Mouse (Mus musculus) liver, embryonic 14.5 days (tissue): Measurements from ENCODE around the gene Meis3. TPM values are rescaled to one million over a fixed set of nuclear protein-coding genes. Genes with fewer than 3 reads are reported as not detected.
A peak's percentile ranks its signal among the peaks of the same experiment; 100 is the strongest.

ENCODE experiments used
- ATAC-seq: fragments of 200-750 bp; cut with Nextera tagmentation; 2 replicates; pipeline ENCODE4 v1.8.0; 2017; ENCODE audit warnings: moderate number of reproducible peaks, mild to moderate bottlenecking, moderate library complexity; ENCODE audit not compliant: insufficient read depth
- DNase-seq, 3 experiments: peaks; one replicate each; pipeline ENCODE4 v3.0.0-alpha.2; 2012 to 2013; ENCODE audit warnings: low read depth in 3 of 3, low spot score in 3 of 3
- H3K27ac ChIP-seq: fragments of 300-500 bp; sonication (generic); 2 replicates; pipeline ENCODE4 v1.5.1; 2014; ENCODE audit warnings: moderate library complexity, mild to moderate bottlenecking, control low read depth, inconsistent platforms
- H3K27me3 ChIP-seq: fragments of 300-500 bp; sonication (generic); 2 replicates; pipeline ENCODE4 v1.6.1; 2014; ENCODE audit warnings: mild to moderate bottlenecking, low read length, moderate library complexity; ENCODE audit not compliant: control insufficient read depth, insufficient read depth
- H3K36me3 ChIP-seq: fragments of 300-500 bp; sonication (generic); replicated peaks from 2 replicates; pipeline ENCODE4 v1.6.1; 2014; ENCODE audit warnings: low read depth; ENCODE audit not compliant: control insufficient read depth, insufficient read depth
- H3K4me1 ChIP-seq, 2 experiments: fragments of 200-500 bp in 1 of 2; fragments of 300-500 bp in 1 of 2; sonication (generic) in 1 of 2; replicated peaks; 2 replicates each; pipeline ENCODE4 v1.6.1; 2012 to 2014; ENCODE audit warnings: antibody characterized with exemption in 1 of 2, inconsistent platforms in 1 of 2, low read length in 1 of 2; ENCODE audit not compliant: control insufficient read depth in 2 of 2, insufficient read depth in 2 of 2
- H3K4me2 ChIP-seq: fragments of 300-500 bp; sonication (generic); 2 replicates; pipeline ENCODE4 v1.6.1; 2014; ENCODE audit warnings: low read depth, mild to moderate bottlenecking, control low read depth, moderate library complexity
- H3K4me3 ChIP-seq, 2 experiments: fragments of 200-500 bp in 1 of 2; fragments of 300-500 bp in 1 of 2; sonication (generic) in 1 of 2; 2 replicates each; pipeline ENCODE4 v1.5.1; 2012 to 2014; ENCODE audit warnings: low read depth in 2 of 2, low read length in 2 of 2, mild to moderate bottlenecking in 2 of 2, control low read depth in 1 of 2, inconsistent platforms in 1 of 2, moderate library complexity in 1 of 2; ENCODE audit not compliant: insufficient read depth in 1 of 2
- H3K9ac ChIP-seq: fragments of 300-500 bp; sonication (generic); replicated peaks from 2 replicates; pipeline ENCODE4 v1.6.1; 2014; ENCODE audit warnings: mild to moderate bottlenecking, control low read depth, moderate library complexity
- H3K9me3 ChIP-seq: fragments of 300-500 bp; sonication (generic); 2 replicates; pipeline ENCODE4 v1.6.1; 2016; ENCODE audit warnings: low read length, mixed read lengths; ENCODE audit not compliant: control insufficient read depth
- CTCF ChIP-seq: IDR thresholded peaks from 2 replicates; pipeline ENCODE4 v1.5.1; 2016; ENCODE audit warnings: antibody characterized with exemption, low read depth, control low read depth
- EP300 ChIP-seq: IDR thresholded peaks from 2 replicates; pipeline ENCODE4 v1.6.1; 2016; ENCODE audit warnings: antibody characterized with exemption, low read depth
- WGBS: fragments of 180-500 bp; shearing (Covaris S2); extraction: QIAGEN DNeasy Blood & Tissue Kit; methylation state at CpG from one replicate; pipeline ENCODE4 v1.1.7; 2014; ENCODE audit not compliant: insufficient replicate concordance; 5-methylcytosine and 5-hydroxymethylcytosine counted together
- polyA plus RNA-seq, 2 experiments: library from polyadenylated mRNA; depleted of rRNA in 1 of 2; stranded (reverse) in 1 of 2; unstranded in 1 of 2; fragments of >200 nt; fragmentation: Nextera tagmentation in 1 of 2; extraction: Ambion mirVana in 1 of 2; gene quantifications; 2 replicates each; pipeline versions ENCODE4 v1.2.1 to v1.2.3; 2012 to 2014

Meis3 gene
- polyA plus RNA-seq, 2 experiments, result 0.70 to 1.2 TPM

GRCm38 (mm10) chr7:16150191-16151145 lies 24.4 kb upstream of the Meis3 start:
- H3K4me1 ChIP-seq, result no peaks in the 10 kb centered on the region
- H3K27ac ChIP-seq, result no peak overlapping the region
- 43% methylated on average over 9 of the region's 9 CpGs for WGBS
- H3K27me3 ChIP-seq, result no peaks in the 10 kb centered on the region
- no peaks in the 10 kb centered on the region for H3K9me3 ChIP-seq
- H3K4me3 ChIP-seq, result no peak overlapping the region
- H3K36me3 ChIP-seq, result no peaks in the 10 kb centered on the region
- H3K9ac ChIP-seq, result no peak overlapping the region
- no peak overlapping the region for H3K4me2 ChIP-seq
- TF ChIP-seq CTCF, result no peak
- no peak for DNase-seq
- ATAC-seq, result no peak

GRCm38 (mm10) chr7:16153522-16153921 lies 21.4 kb upstream of the Meis3 start:
- TF ChIP-seq CTCF, result peak; percentile 87
- TF ChIP-seq EP300, result no peak
- H3K36me3 ChIP-seq, result no peaks in the 10 kb centered on the region
- H3K4me3 ChIP-seq, result no peak overlapping the region
- no peak overlapping the region for H3K9ac ChIP-seq
- H3K27me3 ChIP-seq, result peaks cover 6% of the 10 kb centered on the region
- 14% methylated on average over 10 of the region's 10 CpGs for WGBS
- no peak overlapping the region for H3K4me2 ChIP-seq
- no peak overlapping the region for H3K27ac ChIP-seq
- H3K4me1 ChIP-seq, result no peaks in the 10 kb centered on the region
- H3K9me3 ChIP-seq, result no peaks in the 10 kb centered on the region
- ATAC-seq (0 out of 2 replicates have a peak, but pooled peaks have one; percentile 41), DNase-seq (peak in 2 of 3 experiments; percentile 20 to 33)

- Histone ChIP-seq H3K27ac (no peak overlapping the region), H3K27me3 (peaks cover 17% of the 10 kb centered on the region), H3K4me2 (no peak overlapping the region), H3K9ac (no peak overlapping the region), H3K4me3 (no peak overlapping the region), H3K9me3 (no peaks in the 10 kb centered on the region), H3K4me1 (no peaks in the 10 kb centered on the region), H3K36me3 (no peaks in the 10 kb centered on the region)
- ATAC-seq (no peak), DNase-seq (no peak)
- 46% methylated on average over 9 of the region's 9 CpGs for WGBS
- TF ChIP-seq CTCF, result no peak
- TF ChIP-seq EP300, result no peak
Measured at GRCm38 (mm10) chr7:16155132-16155872, 19.6 kb upstream of the Meis3 start.

GRCm38 (mm10) chr7:16156105-16156714 lies 18.7 kb upstream of the Meis3 start:
- ATAC-seq, result no peak
- Histone ChIP-seq H3K27me3 (peaks cover 17% of the 10 kb centered on the region), H3K36me3 (no peaks in the 10 kb centered on the region), H3K4me3 (no peak overlapping the region), H3K4me2 (no peak overlapping the region), H3K9ac (no peak overlapping the region), H3K9me3 (no peaks in the 10 kb centered on the region), H3K4me1 (no peaks in the 10 kb centered on the region), H3K27ac (no peak overlapping the region)
- TF ChIP-seq CTCF (no peak), EP300 (no peak)
- WGBS, result 29% methylated on average over 8 of the region's 8 CpGs
- DNase-seq, result no peak
